Mouse (Mus musculus): ENCODE measurements around the gene Riox2. TPM values are rescaled to one million over a fixed set of nuclear protein-coding genes. Genes with fewer than 3 reads are reported as not detected.
A peak's percentile ranks its signal among the peaks of the same experiment; 100 is the strongest.

Riox2 gene
- polyA plus RNA-seq, 1 experiment from 2014 or later, result 13.9 TPM

DNA sequence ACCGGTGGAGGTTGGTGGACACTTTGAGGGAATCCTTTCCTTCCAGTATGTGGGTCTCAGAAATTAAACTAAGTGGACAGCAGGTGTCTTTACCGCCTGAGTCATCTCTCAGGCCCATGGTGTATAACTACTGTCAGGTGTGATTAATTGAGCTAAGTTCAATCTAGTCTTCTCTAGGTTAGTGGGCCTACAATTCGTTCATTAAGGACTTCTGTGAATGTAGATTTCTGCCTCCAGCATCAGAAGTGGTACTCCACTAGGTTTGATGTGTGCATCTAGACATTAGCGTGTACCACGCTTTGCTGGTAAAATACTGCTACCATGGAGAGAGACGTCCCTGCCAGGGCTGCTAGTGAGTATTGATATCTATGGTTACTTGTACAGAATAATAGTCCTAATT is 971 bp downstream of the Riox2 start:
- Histone ChIP-seq H3K9ac (peak overlapping the region; percentile 57), H3K27ac (replicated peaks) (peak overlapping the region; percentile 74; the same call in 1 of the 2 replicates), H3K4me3 (replicated peaks) (peak overlapping the region; percentile 75), H3K27me3 (no peaks in the 10 kb centered on the region), H3K4me1 (replicated peaks) (peaks cover 9% of the 10 kb centered on the region), H3K36me3 (replicated peaks) (peaks cover 4% of the 10 kb centered on the region; the same call in 1 of the 2 replicates), H3K4me2 (peak overlapping the region; percentile 86), H3K9me3 (replicated peaks) (no peaks in the 10 kb centered on the region)
- WGBS (ENCODE audit: insufficient replicate concordance), result 32% methylated on average over 6 of the region's 6 CpGs
- ATAC-seq (ENCODE audit: insufficient read depth), result no peak

DNA sequence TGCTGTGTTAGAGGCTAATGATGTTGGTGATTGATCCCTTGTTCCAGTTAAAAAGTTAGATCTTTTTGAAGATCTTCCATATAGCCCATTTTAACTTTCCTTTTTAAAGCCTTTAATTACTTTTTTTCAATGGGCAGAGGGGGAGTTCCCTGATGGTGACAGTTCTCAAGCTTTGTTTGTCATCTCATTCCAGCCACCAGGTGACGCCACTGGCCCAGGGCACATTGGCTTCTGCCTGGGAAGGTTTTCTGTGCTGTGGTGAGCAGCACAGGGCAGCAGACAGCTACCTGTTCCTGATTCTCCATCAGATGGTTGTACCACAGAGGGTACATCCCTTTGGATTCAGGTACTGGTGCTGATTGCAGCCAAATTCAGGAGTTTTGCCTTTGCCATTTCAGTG is 3.2 kb downstream of the Riox2 start:
- 30% methylated on average over 1 of the region's 1 CpGs for WGBS (ENCODE audit: insufficient replicate concordance)
- H3K9ac ChIP-seq, result no peak overlapping the region
- H3K4me1 ChIP-seq (replicated peaks), result peaks cover 9% of the 10 kb centered on the region
- H3K4me2 ChIP-seq, result no peak overlapping the region
- H3K27me3 ChIP-seq, result no peaks in the 10 kb centered on the region
- H3K27ac ChIP-seq (replicated peaks), result no peak overlapping the region
- no peak overlapping the region for H3K4me3 ChIP-seq (replicated peaks)
- H3K9me3 ChIP-seq (replicated peaks), result no peaks in the 10 kb centered on the region
- no peak for ATAC-seq (ENCODE audit: insufficient read depth)
- peaks cover 9% of the 10 kb centered on the region for H3K36me3 ChIP-seq (replicated peaks)

DNA sequence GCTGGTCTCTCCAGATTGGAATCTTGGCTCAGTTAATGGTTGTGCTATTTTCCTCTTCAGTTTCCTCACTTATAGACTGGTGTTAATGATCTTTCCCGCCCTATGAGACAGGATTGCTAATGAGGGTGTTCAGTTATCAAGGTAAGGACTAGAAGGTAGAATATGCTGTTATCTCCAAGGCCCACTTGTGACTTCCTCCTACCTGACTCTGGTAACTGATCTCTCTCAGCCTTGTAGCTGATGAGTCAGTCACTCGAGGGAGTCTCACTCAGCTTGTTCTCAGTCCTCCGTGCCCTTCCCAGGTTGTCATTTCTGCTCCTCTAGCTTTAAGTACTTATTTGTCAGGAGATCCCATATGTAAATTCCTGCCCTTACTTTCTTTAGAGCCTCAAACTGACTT is 6.4 kb downstream of the Riox2 start:
- Histone ChIP-seq H3K4me1 (replicated peaks) (0 out of 2 replicates have a peak, but pooled peaks cover 3% of the 10 kb centered on the region), H3K4me3 (replicated peaks) (no peak overlapping the region), H3K9me3 (replicated peaks) (no peaks in the 10 kb centered on the region), H3K4me2 (no peak overlapping the region), H3K27ac (replicated peaks) (no peak overlapping the region), H3K27me3 (no peaks in the 10 kb centered on the region), H3K9ac (no peak overlapping the region), H3K36me3 (replicated peaks) (peaks cover 22% of the 10 kb centered on the region)
- WGBS (ENCODE audit: insufficient replicate concordance), result 50% methylated on average over 3 of the region's 3 CpGs
- ATAC-seq (ENCODE audit: insufficient read depth), result no peak

DNA sequence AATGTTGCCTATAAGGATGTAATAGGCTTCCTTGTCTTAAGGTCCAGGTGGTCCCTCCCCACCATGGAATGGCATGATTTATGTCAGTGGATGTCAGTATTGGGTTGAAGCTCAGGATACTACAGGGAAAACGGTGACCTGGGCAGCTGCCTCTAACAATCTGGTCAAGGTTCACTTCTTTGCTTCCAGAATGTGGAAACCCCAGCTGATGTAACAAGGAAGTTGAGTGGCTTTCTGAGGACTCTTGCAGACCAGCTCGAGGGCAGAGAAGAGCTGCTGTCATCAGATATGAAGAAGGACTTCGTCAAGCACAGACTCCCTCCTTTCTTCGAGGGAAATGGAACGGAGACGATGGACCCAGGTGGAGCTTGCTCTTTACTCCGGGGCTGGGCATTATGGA is 15.7 kb downstream of the Riox2 start:
- no peaks in the 10 kb centered on the region for H3K27me3 ChIP-seq
- no peak overlapping the region for H3K4me3 ChIP-seq (replicated peaks)
- H3K9me3 ChIP-seq (replicated peaks), result no peaks in the 10 kb centered on the region
- H3K36me3 ChIP-seq (replicated peaks), result peaks cover 76% of the 10 kb centered on the region
- no peak for ATAC-seq (ENCODE audit: insufficient read depth)
- no peaks in the 10 kb centered on the region for H3K4me1 ChIP-seq (replicated peaks)
- no peak overlapping the region for H3K4me2 ChIP-seq
- H3K9ac ChIP-seq, result no peak overlapping the region
- H3K27ac ChIP-seq (replicated peaks), result no peak overlapping the region
- 55% methylated on average over 7 of the region's 7 CpGs for WGBS (ENCODE audit: insufficient replicate concordance)

DNA sequence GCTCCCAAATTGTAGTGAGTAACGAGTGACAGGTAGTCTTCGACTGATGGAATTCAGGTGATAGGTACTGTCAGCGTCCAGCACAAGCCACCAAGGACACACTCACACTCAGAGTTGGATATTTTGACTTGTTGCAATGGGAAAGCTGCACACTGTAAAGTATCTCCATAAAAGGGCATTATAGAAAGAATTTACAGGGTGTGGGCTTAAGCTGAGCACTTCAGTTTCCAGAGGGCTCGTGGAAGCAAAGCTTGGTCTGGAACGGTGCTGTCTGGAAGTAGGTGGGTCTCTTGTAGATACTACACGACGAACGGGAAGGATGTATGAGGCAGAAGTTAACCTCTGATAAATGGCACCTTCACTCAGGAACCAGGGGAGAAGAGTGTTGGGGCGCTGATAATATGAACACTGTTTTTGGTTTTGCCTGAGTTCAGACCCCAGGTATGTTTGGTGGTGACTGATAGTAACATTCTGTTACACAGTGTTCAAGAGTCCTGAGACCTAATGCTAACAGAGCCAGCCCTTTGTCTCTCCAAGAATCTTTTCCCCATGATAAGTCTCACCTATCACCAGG is 16.5 kb downstream of the Riox2 start:
- Histone ChIP-seq H3K4me2 (no peak overlapping the region), H3K4me1 (replicated peaks) (no peaks in the 10 kb centered on the region), H3K4me3 (replicated peaks) (no peak overlapping the region), H3K9me3 (replicated peaks) (no peaks in the 10 kb centered on the region), H3K27ac (replicated peaks) (no peak overlapping the region), H3K9ac (no peak overlapping the region), H3K36me3 (replicated peaks) (peaks cover 71% of the 10 kb centered on the region), H3K27me3 (no peaks in the 10 kb centered on the region)
- no peak; the same call in 1 of the 2 replicates for ATAC-seq (ENCODE audit: insufficient read depth)
- WGBS (ENCODE audit: insufficient replicate concordance), result 42% methylated on average over 9 of the region's 9 CpGs

DNA sequence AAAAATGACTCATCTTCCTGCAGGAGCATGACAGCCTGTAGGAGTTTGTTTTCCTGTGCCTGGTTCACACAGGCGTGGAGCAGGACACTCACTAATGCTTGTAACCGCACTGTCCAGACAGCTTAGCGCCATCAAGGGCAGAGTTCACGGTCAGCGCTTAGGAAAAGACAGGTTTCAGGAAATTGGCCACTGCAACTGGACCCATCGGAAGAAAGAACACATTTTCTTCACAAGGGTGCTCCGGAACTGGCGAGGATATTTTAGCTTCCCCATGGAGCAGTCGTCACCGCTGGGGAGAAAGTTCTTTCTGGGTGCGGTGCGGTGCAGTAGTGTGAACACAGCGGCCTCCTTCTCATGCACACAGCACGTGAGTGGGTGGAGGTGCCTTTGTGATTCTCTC is 21.6 kb downstream of the Riox2 start:
- Histone ChIP-seq H3K4me1 (replicated peaks) (no peaks in the 10 kb centered on the region), H3K9ac (no peak overlapping the region), H3K27ac (replicated peaks) (no peak overlapping the region), H3K9me3 (replicated peaks) (no peaks in the 10 kb centered on the region), H3K4me2 (no peak overlapping the region), H3K4me3 (replicated peaks) (no peak overlapping the region), H3K36me3 (replicated peaks) (peaks cover 29% of the 10 kb centered on the region), H3K27me3 (no peaks in the 10 kb centered on the region)
- WGBS (ENCODE audit: insufficient replicate concordance), result 78% methylated on average over 14 of the region's 14 CpGs
- ATAC-seq (ENCODE audit: insufficient read depth), result no peak

DNA sequence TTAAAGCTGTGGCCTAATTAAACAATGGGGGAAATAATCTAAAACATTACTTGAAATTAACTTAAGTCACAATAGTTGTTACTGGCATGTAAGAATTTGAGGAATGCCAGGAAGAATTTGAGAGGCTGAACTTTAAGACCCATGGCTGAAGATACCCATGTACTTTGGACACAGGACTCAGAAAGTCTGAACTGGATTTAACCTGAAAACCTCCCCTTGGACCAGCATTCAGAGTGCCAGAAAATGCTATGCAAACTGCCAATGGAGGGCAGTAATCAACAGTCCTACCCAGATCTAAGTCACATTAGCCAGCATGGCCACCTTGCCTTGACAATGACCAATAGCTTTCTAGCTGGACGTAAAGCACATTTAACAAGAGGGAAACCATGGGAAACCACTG is 26.4 kb downstream of the Riox2 start:
- no peak overlapping the region for H3K4me3 ChIP-seq (replicated peaks)
- H3K27me3 ChIP-seq, result no peaks in the 10 kb centered on the region
- ATAC-seq (ENCODE audit: insufficient read depth), result no peak
- no peaks in the 10 kb centered on the region for H3K4me1 ChIP-seq (replicated peaks)
- no peak overlapping the region for H3K27ac ChIP-seq (replicated peaks)
- H3K9me3 ChIP-seq (replicated peaks), result no peaks in the 10 kb centered on the region
- H3K4me2 ChIP-seq, result no peak overlapping the region
- WGBS (ENCODE audit: insufficient replicate concordance), result 81% methylated on average over 1 of the region's 1 CpGs
- no peak overlapping the region for H3K9ac ChIP-seq
- peaks cover 4% of the 10 kb centered on the region for H3K36me3 ChIP-seq (replicated peaks)

DNA sequence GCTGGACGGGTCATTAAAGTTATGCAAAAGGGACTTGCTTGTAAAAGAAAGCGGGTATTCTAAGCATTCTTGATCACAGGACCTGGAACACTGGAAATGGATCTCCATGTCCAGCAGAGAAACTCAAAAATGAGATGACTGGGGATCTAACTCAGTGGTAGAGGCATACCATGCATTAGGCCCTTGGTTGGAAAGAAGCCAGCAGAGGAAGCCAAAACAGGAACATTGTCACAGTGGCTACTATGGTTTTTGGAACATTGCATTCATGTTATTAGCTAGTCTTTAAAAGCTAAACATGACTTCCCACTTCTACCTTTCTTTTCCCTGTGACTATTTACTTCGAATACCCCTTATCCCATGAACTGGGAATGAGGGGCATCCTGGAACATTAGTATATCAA is 27.6 kb downstream of the Riox2 start:
- H3K36me3 ChIP-seq (replicated peaks), result no peaks in the 10 kb centered on the region
- no peak for ATAC-seq (ENCODE audit: insufficient read depth)
- no peak overlapping the region for H3K27ac ChIP-seq (replicated peaks)
- no peak overlapping the region for H3K4me3 ChIP-seq (replicated peaks)
- WGBS (ENCODE audit: insufficient replicate concordance), result 67% methylated on average over 3 of the region's 3 CpGs
- no peak overlapping the region for H3K4me2 ChIP-seq
- no peak overlapping the region for H3K9ac ChIP-seq
- H3K9me3 ChIP-seq (replicated peaks), result no peaks in the 10 kb centered on the region
- H3K27me3 ChIP-seq, result no peaks in the 10 kb centered on the region
- H3K4me1 ChIP-seq (replicated peaks), result no peaks in the 10 kb centered on the region

DNA sequence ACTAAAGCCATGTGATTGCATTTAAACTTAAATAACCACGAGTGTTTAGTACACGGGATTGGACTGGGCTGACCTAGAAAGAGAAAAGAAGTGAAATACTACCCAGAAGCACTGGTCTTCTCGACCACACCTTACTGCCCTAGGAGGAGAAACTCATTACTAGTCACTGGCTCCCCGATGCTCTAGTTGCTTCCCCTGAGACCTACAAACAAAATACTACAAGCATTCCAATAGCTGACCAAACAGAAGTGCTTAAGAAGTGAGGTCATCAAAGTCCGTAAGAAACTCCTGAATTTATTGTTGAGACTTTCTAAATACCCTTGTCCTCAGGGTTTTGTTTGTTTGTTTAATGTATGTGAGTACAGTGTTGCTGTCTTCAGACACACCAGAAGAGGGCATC is 38.3 kb downstream of the Riox2 start:
- no peak overlapping the region for H3K4me3 ChIP-seq (replicated peaks)
- no peaks in the 10 kb centered on the region for H3K27me3 ChIP-seq
- no peak overlapping the region for H3K27ac ChIP-seq (replicated peaks)
- no peak overlapping the region for H3K4me2 ChIP-seq
- no peaks in the 10 kb centered on the region for H3K4me1 ChIP-seq (replicated peaks)
- no peaks in the 10 kb centered on the region for H3K9me3 ChIP-seq (replicated peaks)
- ATAC-seq (ENCODE audit: insufficient read depth), result no peak
- no peak overlapping the region for H3K9ac ChIP-seq
- 72% methylated on average over 5 of the region's 5 CpGs for WGBS (ENCODE audit: insufficient replicate concordance)
- H3K36me3 ChIP-seq (replicated peaks), result no peaks in the 10 kb centered on the region

DNA sequence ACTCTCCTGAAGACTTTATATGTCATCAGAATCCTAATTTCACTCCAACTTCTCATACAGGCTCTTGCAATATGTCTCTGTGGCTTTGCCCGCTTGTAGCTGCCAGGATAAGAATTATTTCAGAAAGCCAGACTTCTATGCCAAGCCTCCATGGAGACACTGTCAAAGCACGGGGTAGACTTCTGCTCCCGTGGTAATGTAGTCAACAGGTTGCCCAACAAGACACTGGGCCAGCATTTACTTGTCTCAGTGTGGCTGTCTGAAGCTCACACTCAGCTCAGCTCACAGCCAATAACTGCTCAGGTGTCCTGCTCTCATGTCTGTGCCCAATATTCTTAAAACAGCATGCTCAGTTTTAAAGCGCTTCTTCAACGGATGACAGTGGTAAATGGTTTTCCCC is 43.6 kb downstream of the Riox2 start:
- WGBS (ENCODE audit: insufficient replicate concordance), result 75% methylated on average over 5 of the region's 5 CpGs
- Histone ChIP-seq H3K9ac (no peak overlapping the region), H3K36me3 (replicated peaks) (no peaks in the 10 kb centered on the region), H3K4me1 (replicated peaks) (no peaks in the 10 kb centered on the region), H3K4me3 (replicated peaks) (no peak overlapping the region), H3K4me2 (no peak overlapping the region), H3K27ac (replicated peaks) (no peak overlapping the region), H3K27me3 (no peaks in the 10 kb centered on the region), H3K9me3 (replicated peaks) (no peaks in the 10 kb centered on the region)
- no peak for ATAC-seq (ENCODE audit: insufficient read depth)

DNA sequence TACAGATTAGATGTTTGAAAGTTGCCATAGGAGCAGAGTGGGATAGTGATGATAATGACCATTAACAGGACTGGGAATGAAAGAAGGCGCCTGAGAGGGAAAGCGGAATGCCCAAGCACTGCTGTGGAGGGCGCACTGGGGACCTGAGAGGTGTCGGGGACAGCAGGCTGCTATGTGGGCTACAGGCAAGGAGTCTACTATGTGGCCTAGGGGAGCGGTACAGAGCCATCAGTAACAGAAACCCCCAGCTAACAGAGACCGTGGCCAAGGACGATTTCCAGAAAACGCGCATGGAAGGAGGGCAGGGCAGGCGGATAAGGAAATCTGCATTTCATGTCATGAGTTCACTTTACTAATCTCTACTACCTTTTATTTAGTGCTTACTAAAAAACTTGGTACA is 45.4 kb downstream of the Riox2 start:
- H3K4me1 ChIP-seq (replicated peaks), result no peaks in the 10 kb centered on the region
- 76% methylated on average over 10 of the region's 10 CpGs for WGBS (ENCODE audit: insufficient replicate concordance)
- no peak for ATAC-seq (ENCODE audit: insufficient read depth)

More for the DNA sequence above, 45.4 kb downstream of the Riox2 start:
- Histone ChIP-seq H3K27ac (replicated peaks) (no peak overlapping the region), H3K9me3 (replicated peaks) (no peaks in the 10 kb centered on the region), H3K4me3 (replicated peaks) (no peak overlapping the region), H3K4me2 (no peak overlapping the region), H3K27me3 (no peaks in the 10 kb centered on the region), H3K36me3 (replicated peaks) (no peaks in the 10 kb centered on the region), H3K9ac (no peak overlapping the region)
